Mouse (Mus musculus): ENCODE data around the gene Mrps2. TPM values are rescaled to one million over a fixed set of nuclear protein-coding genes. Genes with fewer than 3 reads are reported as not detected.

Gene Mrps2
- total RNA-seq (2023), result 18.4 TPM

DNA sequence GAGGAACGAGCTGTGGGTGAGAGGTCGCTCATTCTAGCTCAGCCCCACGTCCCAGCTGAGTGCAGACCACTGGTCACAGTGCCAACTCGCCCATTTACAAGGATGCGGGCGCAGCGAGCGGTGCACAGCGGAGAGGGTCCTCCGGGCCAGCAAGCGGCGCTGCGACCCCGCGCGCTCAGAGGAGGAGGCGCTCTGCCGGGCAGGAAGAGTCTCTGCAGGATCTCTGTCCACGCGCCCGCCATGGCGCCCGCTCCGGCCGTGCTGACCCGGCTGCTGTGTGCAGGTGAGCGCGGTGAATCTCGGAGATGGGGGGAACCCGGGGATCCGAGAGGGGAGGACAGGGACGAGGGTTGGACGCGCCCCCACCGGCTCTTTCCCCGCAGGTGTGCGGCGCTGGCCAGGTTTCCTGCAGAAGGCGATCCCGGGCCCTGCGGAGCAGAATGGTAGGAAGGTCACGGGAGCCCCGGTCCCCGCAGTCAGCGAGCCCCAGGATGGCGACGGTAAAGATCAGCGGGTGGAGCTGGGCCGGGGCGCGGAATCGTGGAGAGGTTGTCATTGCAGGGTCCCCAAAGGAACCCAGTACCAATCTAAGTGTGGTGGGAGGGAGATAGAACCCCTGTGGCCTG, at the start of gene Mrps2:
TSS of gene Mrps2 (plus strand) at position 207 of the 626 bp plus-strand sequence.

DNA sequence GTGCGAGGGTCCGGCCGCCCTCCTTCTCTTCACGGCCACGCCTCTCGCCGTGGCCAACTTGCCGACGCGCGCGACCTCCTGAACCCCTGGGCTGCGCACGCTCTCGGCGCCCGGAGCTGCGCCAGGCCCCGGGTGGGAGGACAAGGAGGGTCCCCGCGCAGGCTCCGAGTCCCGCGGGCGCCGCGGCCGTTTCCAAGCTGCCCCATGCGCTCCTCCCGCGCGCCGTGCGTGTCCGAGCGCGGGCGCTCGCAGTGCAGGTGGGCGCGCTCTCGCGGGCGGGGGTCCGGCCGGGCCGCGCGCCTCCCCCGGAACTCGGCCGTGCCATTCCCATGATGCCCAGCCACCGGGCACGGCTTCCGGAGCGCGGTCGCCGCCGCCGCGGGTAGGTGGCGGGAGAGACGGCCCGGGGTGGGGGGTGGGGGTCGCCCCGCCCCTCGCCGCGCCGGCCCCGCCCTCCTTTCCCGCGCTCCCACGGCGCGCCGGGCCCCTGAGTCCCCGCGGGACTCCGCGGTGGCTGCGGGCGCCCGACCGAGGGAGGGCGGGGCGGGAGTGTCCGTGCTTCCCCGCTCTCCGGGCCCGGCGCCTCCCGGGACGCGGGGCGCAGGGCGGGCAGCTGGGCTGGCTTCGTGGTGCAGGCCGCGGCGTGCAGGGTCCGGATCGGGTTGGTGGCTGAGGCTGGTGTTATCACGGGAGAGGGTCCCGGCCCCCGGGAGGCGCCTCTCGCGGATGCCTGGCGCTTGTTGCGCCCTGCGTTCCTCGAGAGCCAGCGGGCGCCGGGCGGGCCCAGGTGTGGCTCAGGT, 21.2 kb upstream of the Mrps2 start, which contains the start of gene Ppp1r26:
TSS of gene Ppp1r26 (plus strand) at position 286 of the 800 bp plus-strand sequence.

DNA sequence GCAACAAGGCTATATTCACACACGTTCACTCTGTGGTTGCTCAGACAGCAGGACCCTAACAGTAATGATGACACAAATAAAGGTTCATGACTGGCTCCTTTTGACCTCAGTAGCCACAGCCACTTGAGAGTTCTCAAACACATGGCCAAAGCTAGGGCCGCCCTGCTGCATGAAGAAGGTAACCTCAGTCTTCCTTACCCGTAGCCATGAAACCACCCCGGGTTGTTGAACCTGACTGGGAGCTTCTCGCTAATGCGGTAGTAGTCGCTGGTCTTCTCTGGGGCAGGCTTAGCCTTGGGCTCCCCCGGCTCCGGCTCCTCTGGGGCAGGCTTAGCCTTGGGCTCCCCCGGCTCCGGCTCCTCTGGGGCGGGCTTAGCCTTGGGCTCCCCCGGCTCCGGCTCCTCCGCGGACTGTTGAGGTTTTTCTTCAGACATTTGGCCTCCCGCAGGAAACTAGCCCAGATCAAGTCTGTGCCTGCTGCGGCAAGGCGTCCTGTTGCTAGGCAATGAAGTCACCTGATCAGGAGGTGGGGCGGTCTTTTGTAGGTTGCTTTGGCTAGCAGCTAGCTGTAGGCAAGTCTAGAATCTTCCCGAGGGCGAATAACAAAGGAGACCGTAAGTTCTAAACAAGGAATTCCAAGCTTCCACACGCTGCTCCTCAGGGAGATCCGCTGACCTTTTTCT, 1.9 kb upstream of the Mrps2 start, which contains the start of gene 1700007K13Rik:
TSS of gene 1700007K13Rik (minus strand) at position 497 of the 683 bp plus-strand sequence.

DNA sequence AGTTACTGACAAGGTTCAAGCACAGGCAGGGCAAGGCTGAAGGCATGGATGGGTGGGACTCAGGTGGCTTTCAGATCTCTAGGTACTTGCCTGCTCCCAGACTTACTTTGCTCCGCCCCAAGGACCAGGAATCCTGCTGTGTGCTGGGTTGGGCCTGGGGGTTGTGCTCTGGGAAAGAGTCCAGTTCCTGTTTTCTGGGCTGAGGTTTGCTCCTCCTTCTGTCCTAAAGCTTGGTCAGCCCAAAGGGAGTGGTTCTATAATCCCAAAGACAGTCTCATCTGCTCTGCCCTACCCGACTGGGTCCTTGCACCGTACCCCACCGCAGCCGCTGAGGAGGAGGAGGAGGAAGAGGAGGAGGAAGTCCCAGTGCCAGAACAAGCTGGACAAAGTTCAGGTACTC, 28.8 kb downstream of the Mrps2 start, which contains the start of gene Gbgt1:
TSS of gene Gbgt1 (plus strand) at position 221 of the 400 bp plus-strand sequence.

DNA sequence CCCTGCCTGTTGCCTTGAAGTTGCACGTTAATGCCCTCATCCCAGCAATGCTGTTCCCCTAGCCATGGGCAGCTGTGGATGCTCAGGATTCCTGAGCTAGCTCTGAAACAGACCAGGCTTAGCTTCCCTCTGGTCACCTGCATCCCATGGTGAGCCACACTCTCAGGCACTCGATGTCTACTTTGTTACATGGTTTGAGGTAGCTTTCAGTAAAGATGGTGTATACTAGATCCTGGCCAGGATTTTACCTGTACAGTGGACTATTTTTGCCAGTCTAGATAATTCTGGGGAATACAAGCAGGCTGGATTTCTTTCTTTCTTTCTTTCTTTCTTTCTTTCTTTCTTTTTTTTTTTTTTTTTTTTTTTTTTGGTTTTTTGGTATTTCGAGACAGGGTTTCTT, 37.9 kb downstream of the Mrps2 start, which contains the start of gene Gm10134:
TSS of gene Gm10134 (plus strand) at position 301 of the 400 bp plus-strand sequence.

DNA sequence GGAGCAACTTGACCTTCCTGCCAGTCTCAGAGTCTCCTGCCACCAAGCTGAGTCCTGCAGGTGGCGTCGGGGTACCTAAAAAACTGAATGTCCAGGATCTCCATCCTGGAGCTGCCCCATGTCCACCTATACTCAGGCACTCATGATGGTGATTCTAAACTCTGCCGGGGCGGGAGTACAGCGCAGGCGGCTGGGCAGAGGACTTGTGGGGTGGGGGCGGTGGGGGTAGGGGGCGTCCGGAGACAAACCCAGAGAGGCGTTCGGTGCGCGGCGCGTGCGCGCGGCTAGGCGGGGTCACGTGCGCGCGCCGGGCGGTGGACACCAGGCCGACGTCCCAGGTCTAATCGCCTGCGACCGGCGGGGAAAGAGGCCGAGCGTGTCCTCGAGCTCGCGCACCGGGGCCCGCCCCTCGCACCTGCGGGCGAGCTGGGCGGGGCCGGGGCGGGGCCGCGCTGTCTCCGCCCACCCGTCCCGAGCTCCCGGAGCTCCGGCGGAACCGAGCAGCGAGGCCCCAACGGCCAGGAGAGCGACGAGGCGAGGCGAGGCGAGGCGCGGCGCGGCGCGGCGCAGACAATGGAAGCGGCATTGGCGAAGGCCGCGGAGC, 45.0 kb downstream of the Mrps2 start, which contains the start of gene Ralgds:
TSS of gene Ralgds (plus strand) at position 328 of the 604 bp plus-strand sequence.

Other genes with a start within 250 kb of the Mrps2 start
- gene Ppp1r26, start 21.3 kb upstream of the Mrps2 start, total RNA-seq (2023), result not detected
- not detected for gene 1700007K13Rik, start 1.7 kb upstream of the Mrps2 start, total RNA-seq (2023)
- gene Gbgt1, start 28.8 kb downstream of the Mrps2 start, total RNA-seq (2023), result not detected
- not detected for gene Gm10134, start 38.0 kb downstream of the Mrps2 start, total RNA-seq (2023)
- 58.4 TPM for gene Ralgds, start 45.1 kb downstream of the Mrps2 start, total RNA-seq (2023)
- gene Cel, start 95.3 kb downstream of the Mrps2 start, total RNA-seq (2023), result 1.3 TPM
- gene Gtf3c5, start 115.7 kb downstream of the Mrps2 start, total RNA-seq (2023), result 29.4 TPM
- gene Gfi1b, start 153.9 kb downstream of the Mrps2 start, total RNA-seq (2023), result not detected
- gene Tsc1, start 173.2 kb downstream of the Mrps2 start, total RNA-seq (2023), result 54.6 TPM
- not detected for gene Spaca9, start 231.7 kb downstream of the Mrps2 start, total RNA-seq (2023)
- gene Ak8, start 232.1 kb downstream of the Mrps2 start, total RNA-seq (2023), result 0.50 TPM